Mouse (Mus musculus): ENCODE results near the gene Rusc2.

The Rusc2 gene

GRCm38 (mm10) chr4:43447251-43447650 is 65.5 kb downstream of the Rusc2 start:
- DNase-seq: no peak

GRCm38 (mm10) chr4:43448554-43448953 is 66.8 kb downstream of the Rusc2 start:
- no peak for DNase-seq

GRCm38 (mm10) chr4:43452315-43452714 is 70.5 kb downstream of the Rusc2 start:
- DNase-seq: no peak

- DNase-seq: peak; percentile 71
Observed at GRCm38 (mm10) chr4:43453413-43453812, 71.6 kb downstream of the Rusc2 start.

GRCm38 (mm10) chr4:43454041-43454836 is 72.5 kb downstream of the Rusc2 start, which contains the start of gene Cd72:
Gene Cd72 (minus strand): TSS chr4:43454628.
- DNase-seq: peak; percentile 63

GRCm38 (mm10) chr4:43456470-43456869 is 74.7 kb downstream of the Rusc2 start:
- DNase-seq: no peak

- DNase-seq: peak; percentile 29
Observed at GRCm38 (mm10) chr4:43457124-43457523, 75.3 kb downstream of the Rusc2 start.

GRCm38 (mm10) chr4:43463102-43463501 is 81.3 kb downstream of the Rusc2 start:
- DNase-seq: no peak

GRCm38 (mm10) chr4:43465935-43466334 is 84.2 kb downstream of the Rusc2 start:
- no peak for DNase-seq

- no peak for DNase-seq
Observed at GRCm38 (mm10) chr4:43466872-43467271, 85.1 kb downstream of the Rusc2 start.

- DNase-seq: no peak
Observed at GRCm38 (mm10) chr4:43470301-43470700, 88.5 kb downstream of the Rusc2 start.

GRCm38 (mm10) chr4:43473636-43474035 is 91.9 kb downstream of the Rusc2 start:
- no peak for DNase-seq

- DNase-seq: no peak
Observed at GRCm38 (mm10) chr4:43476604-43477003, 94.8 kb downstream of the Rusc2 start.

Data from retina, postnatal 1 day (tissue).